In genomic region chr15:70618131-70618674, GRCm38 (mm10) we compare ENCODE assay signal across 16 mouse cellular contexts.
"Had no signal": no experiment of that assay in that cellular context is flagged by ENCODE, and none has a peak within 500 bp of the region (broad histone marks: within the 10 kb centered on the region; RNA-seq: fewer than 3 reads in every experiment).

No protein-coding gene starts in this region.

- H3K4me3 ChIP-seq: midbrain, embryonic 10.5 days; midbrain, embryonic 12.5 days; neural tube, embryonic 12.5 days had no signal

- H3K27ac ChIP-seq: midbrain, embryonic 10.5 days; midbrain, embryonic 12.5 days; neural tube, embryonic 12.5 days had no signal

- DNase-seq: lung, adult 18-20 months; lung, embryonic 14.5 days; lung, postnatal 10 days; lung, postnatal 4 days; midbrain, embryonic 14.5 days; retina, postnatal 1 day; right cerebral cortex, adult 18-20 months; right cerebral cortex, postnatal 25 days; right cerebral cortex, postnatal 4 days; spleen, adult 18-20 months; thymus, adult 18-20 months; thymus, postnatal 14 days; thymus, postnatal 36 days had no signal

- H3K4me1 ChIP-seq: midbrain, embryonic 10.5 days; midbrain, embryonic 12.5 days; neural tube, embryonic 12.5 days had no signal
